Mouse (Mus musculus) forebrain, embryonic 13.5 days (tissue): ENCODE measurements around the gene Krr1. TPM values are rescaled to one million over a fixed set of nuclear protein-coding genes. Genes with fewer than 3 reads are reported as not detected.

Source experiments
- ATAC-seq: fragments of 200-750 bp; cut with Nextera tagmentation; 2 replicates; pipeline ENCODE4 v1.8.0; 2017
- H3K27ac ChIP-seq: fragments of 300-500 bp; sonication (generic); 2 replicates; pipeline ENCODE4 v1.5.1; 2015; ENCODE audit warnings: inconsistent platforms, mild to moderate bottlenecking, moderate library complexity
- H3K27me3 ChIP-seq: fragments of 300-500 bp; sonication (generic); 2 replicates; pipeline ENCODE4 v1.6.1; 2015; ENCODE audit warnings: mild to moderate bottlenecking, inconsistent platforms
- H3K36me3 ChIP-seq: fragments of 300-500 bp; sonication (generic); 2 replicates; pipeline ENCODE4 v1.6.1; 2015; ENCODE audit warnings: mild to moderate bottlenecking, inconsistent platforms; ENCODE audit not compliant: poor library complexity, severe bottlenecking
- H3K4me1 ChIP-seq: fragments of 300-500 bp; sonication (generic); 2 replicates; pipeline ENCODE4 v1.6.1; 2015; ENCODE audit warnings: inconsistent platforms
- H3K4me2 ChIP-seq: fragments of 300-500 bp; sonication (generic); 2 replicates; pipeline ENCODE4 v1.6.1; 2015; ENCODE audit warnings: inconsistent platforms, mild to moderate bottlenecking, moderate library complexity
- H3K4me3 ChIP-seq: fragments of 300-500 bp; sonication (generic); 2 replicates; pipeline ENCODE4 v1.5.1; 2015; ENCODE audit warnings: mild to moderate bottlenecking, inconsistent platforms
- H3K9ac ChIP-seq: fragments of 300-500 bp; sonication (generic); 2 replicates; pipeline ENCODE4 v1.6.1; 2015; ENCODE audit warnings: mild to moderate bottlenecking, inconsistent platforms
- H3K9me3 ChIP-seq: fragments of 300-500 bp; sonication (generic); replicated peaks from 2 replicates; pipeline ENCODE4 v1.6.1; 2016; ENCODE audit warnings: inconsistent platforms
- WGBS: fragments of 180-500 bp; shearing (Covaris S2); methylation state at CpG from one replicate; pipeline ENCODE4 v1.1.7; 2015; 5-methylcytosine and 5-hydroxymethylcytosine counted together
- polyA plus RNA-seq: library from polyadenylated mRNA; unstranded; fragments of >200 nt; fragmentation: Nextera tagmentation; extraction: Ambion mirVana; gene quantifications from 2 replicates; pipeline ENCODE4 v1.2.1, GENCODE M21; 2015

Krr1 gene
- polyA plus RNA-seq = 51.4 and 54.7 TPM in 2 replicates

GRCm38 (mm10) chr10:111972542-111973361, at the start of gene Krr1:
Gene Krr1 (plus strand): TSS chr10:111972664.
- no peaks in the 10 kb centered on the region for H3K27me3 ChIP-seq
- H3K36me3 ChIP-seq = peaks cover 19% of the 10 kb centered on the region
- H3K4me1 ChIP-seq = peaks cover 8% of the 10 kb centered on the region
- peak; percentile 98 for ATAC-seq
- H3K4me3 ChIP-seq = peak within 1 kb of the TSS; percentile 92
- peak within 1 kb of the TSS; percentile 83 for H3K9ac ChIP-seq
- peak within 1 kb of the TSS; percentile 85 for H3K4me2 ChIP-seq
- WGBS = under 1% methylated on average over 51 of the region's 51 CpGs
- H3K9me3 ChIP-seq = no peaks in the 10 kb centered on the region; the same call in 1 of the 2 replicates
- H3K27ac ChIP-seq = peak within 1 kb of the TSS; percentile 31; the same call in 1 of the 2 replicates

GRCm38 (mm10) chr10:111923503-111924135, 48.8 kb upstream of the Krr1 start:
- Histone ChIP-seq H3K4me2 (no peak overlapping the region), H3K36me3 (no peaks in the 10 kb centered on the region), H3K27ac (no peak overlapping the region), H3K27me3 (0 out of 2 replicates have a peak, but pooled peaks cover 2% of the 10 kb centered on the region), H3K4me3 (no peak overlapping the region), H3K9ac (no peak overlapping the region), H3K4me1 (peaks cover 16% of the 10 kb centered on the region), H3K9me3 (no peaks in the 10 kb centered on the region)
- WGBS = 66% methylated on average over 4 of the region's 4 CpGs
- ATAC-seq = no peak

GRCm38 (mm10) chr10:111924141-111924540, 48.3 kb upstream of the Krr1 start:
- Histone ChIP-seq H3K4me3 (no peak overlapping the region), H3K9ac (no peak overlapping the region), H3K27ac (no peak overlapping the region), H3K9me3 (no peaks in the 10 kb centered on the region), H3K4me2 (no peak overlapping the region), H3K27me3 (0 out of 2 replicates have a peak, but pooled peaks cover 2% of the 10 kb centered on the region), H3K4me1 (peaks cover 21% of the 10 kb centered on the region), H3K36me3 (no peaks in the 10 kb centered on the region)
- ATAC-seq = no peak
- WGBS = 45% methylated on average over 3 of the region's 3 CpGs

- Histone ChIP-seq H3K27ac (no peak overlapping the region), H3K4me2 (peak overlapping the region; percentile 52), H3K27me3 (0 out of 2 replicates have a peak, but pooled peaks cover 2% of the 10 kb centered on the region), H3K9me3 (no peaks in the 10 kb centered on the region), H3K36me3 (no peaks in the 10 kb centered on the region), H3K4me1 (peaks cover 22% of the 10 kb centered on the region), H3K4me3 (peak overlapping the region; percentile 25), H3K9ac (peak overlapping the region; percentile 49)
- ATAC-seq = peak; percentile 52
- WGBS = 9% methylated on average over 12 of the region's 12 CpGs
Measured at GRCm38 (mm10) chr10:111924716-111925488, 47.6 kb upstream of the Krr1 start.

- ATAC-seq = peak; percentile 93
- H3K4me2 ChIP-seq = peak overlapping the region; percentile 52
- WGBS = under 1% methylated on average over 10 of the region's 10 CpGs
- no peak overlapping the region for H3K27ac ChIP-seq
- H3K27me3 ChIP-seq = 0 out of 2 replicates have a peak, but pooled peaks cover 2% of the 10 kb centered on the region
- H3K4me1 ChIP-seq = peaks cover 22% of the 10 kb centered on the region
- H3K9me3 ChIP-seq = no peaks in the 10 kb centered on the region
- peak overlapping the region; percentile 25 for H3K4me3 ChIP-seq
- no peaks in the 10 kb centered on the region for H3K36me3 ChIP-seq
- peak overlapping the region; percentile 49 for H3K9ac ChIP-seq
Measured at GRCm38 (mm10) chr10:111925489-111925860, 47.0 kb upstream of the Krr1 start.

GRCm38 (mm10) chr10:111932621-111933345, 39.7 kb upstream of the Krr1 start:
- no peak for ATAC-seq
- Histone ChIP-seq H3K36me3 (no peaks in the 10 kb centered on the region), H3K9me3 (no peaks in the 10 kb centered on the region), H3K27me3 (0 out of 2 replicates have a peak, but pooled peaks cover 4% of the 10 kb centered on the region), H3K27ac (no peak overlapping the region), H3K4me1 (peaks cover 8% of the 10 kb centered on the region), H3K9ac (no peak overlapping the region), H3K4me3 (no peak overlapping the region), H3K4me2 (no peak overlapping the region)
- WGBS = 18% methylated on average over 11 of the region's 11 CpGs

GRCm38 (mm10) chr10:111935207-111935606, 37.3 kb upstream of the Krr1 start:
- Histone ChIP-seq H3K4me1 (no peaks in the 10 kb centered on the region; the same call in 1 of the 2 replicates), H3K36me3 (no peaks in the 10 kb centered on the region), H3K4me3 (no peak overlapping the region), H3K9ac (no peak overlapping the region), H3K4me2 (no peak overlapping the region), H3K9me3 (no peaks in the 10 kb centered on the region), H3K27me3 (0 out of 2 replicates have a peak, but pooled peaks cover 4% of the 10 kb centered on the region), H3K27ac (no peak overlapping the region)
- 64% methylated on average over 2 of the region's 2 CpGs for WGBS
- no peak for ATAC-seq

GRCm38 (mm10) chr10:111936021-111936420, 36.4 kb upstream of the Krr1 start:
- Histone ChIP-seq H3K4me1 (no peaks in the 10 kb centered on the region; the same call in 1 of the 2 replicates), H3K36me3 (no peaks in the 10 kb centered on the region), H3K4me3 (no peak overlapping the region), H3K9me3 (no peaks in the 10 kb centered on the region), H3K4me2 (no peak overlapping the region), H3K27me3 (0 out of 2 replicates have a peak, but pooled peaks cover 4% of the 10 kb centered on the region), H3K27ac (no peak overlapping the region), H3K9ac (no peak overlapping the region)
- no peak for ATAC-seq
- 85% methylated on average over 4 of the region's 4 CpGs for WGBS

GRCm38 (mm10) chr10:111936491-111937145, 35.8 kb upstream of the Krr1 start:
- Histone ChIP-seq H3K9me3 (no peaks in the 10 kb centered on the region), H3K9ac (no peak overlapping the region), H3K27ac (no peak overlapping the region), H3K36me3 (no peaks in the 10 kb centered on the region), H3K4me1 (no peaks in the 10 kb centered on the region; the same call in 1 of the 2 replicates), H3K4me3 (no peak overlapping the region), H3K4me2 (no peak overlapping the region), H3K27me3 (no peaks in the 10 kb centered on the region)
- ATAC-seq = peak; percentile 68
- WGBS = 73% methylated on average over 13 of the region's 13 CpGs

GRCm38 (mm10) chr10:111937146-111937534, 35.3 kb upstream of the Krr1 start:
- Histone ChIP-seq H3K27ac (no peak overlapping the region), H3K4me1 (no peaks in the 10 kb centered on the region; the same call in 1 of the 2 replicates), H3K9ac (no peak overlapping the region), H3K27me3 (no peaks in the 10 kb centered on the region), H3K4me3 (no peak overlapping the region), H3K36me3 (no peaks in the 10 kb centered on the region), H3K4me2 (no peak overlapping the region), H3K9me3 (no peaks in the 10 kb centered on the region)
- no peak for ATAC-seq
- 94% methylated on average over 5 of the region's 5 CpGs for WGBS

- 85% methylated on average over 7 of the region's 7 CpGs for WGBS
- H3K27me3 ChIP-seq = no peaks in the 10 kb centered on the region
- no peak overlapping the region for H3K4me2 ChIP-seq
- H3K9ac ChIP-seq = no peak overlapping the region
- ATAC-seq = no peak
- H3K27ac ChIP-seq = no peak overlapping the region
- no peak overlapping the region for H3K4me3 ChIP-seq
- H3K36me3 ChIP-seq = no peaks in the 10 kb centered on the region
- H3K9me3 ChIP-seq = no peaks in the 10 kb centered on the region
- no peaks in the 10 kb centered on the region for H3K4me1 ChIP-seq
Measured at GRCm38 (mm10) chr10:111943026-111943425, 29.4 kb upstream of the Krr1 start.
